Comparison of ENCODE assay signal across 8 mouse cellular contexts in genomic region chr17:49614577-49615235, GRCm38 (mm10). TPM values are rescaled to one million over a fixed set of nuclear protein-coding genes. Genes with fewer than 3 reads are reported as not detected.
DNase-seq lines count a peak whose midpoint lies in the region; ATAC-seq and TF ChIP-seq lines count a peak whose summit lies in the region.

Gene Kif6, plus strand, starts transcription at chr17:49615136.

- TF ChIP-seq EP300 in stomach, postnatal 0 days (optimal IDR thresholded peaks at IDR 0.05) = no peak

- H3K27me3 ChIP-seq in erythroblast, embryonic 14.5 days (ENCODE audit: control insufficient read depth) = peaks cover 8% of the 10 kb centered on the region
- H3K27me3 ChIP-seq in heart, embryonic 11.5 days (ENCODE audit: control insufficient read depth, insufficient read depth, low read length) = no peaks in the 10 kb centered on the region
- H3K27me3 ChIP-seq in kidney, embryonic 14.5 days (ENCODE audit: control insufficient read depth, insufficient read depth, low read length) = no peaks in the 10 kb centered on the region
- H3K27me3 ChIP-seq in limb, embryonic 12.5 days = no peaks in the 10 kb centered on the region
- no peaks in the 10 kb centered on the region for H3K27me3 ChIP-seq in midbrain, embryonic 15.5 days (replicated peaks)
- H3K27me3 ChIP-seq in stomach, postnatal 0 days (ENCODE audit: control insufficient read depth, insufficient read depth, low read length) = no peaks in the 10 kb centered on the region

- H3K36me3 ChIP-seq in erythroblast, embryonic 14.5 days (ENCODE audit: control insufficient read depth) = no peaks in the 10 kb centered on the region
- H3K36me3 ChIP-seq in heart, embryonic 11.5 days (ENCODE audit: control insufficient read depth, insufficient read depth, low read length) = no peaks in the 10 kb centered on the region
- H3K36me3 ChIP-seq in kidney, embryonic 14.5 days (ENCODE audit: control insufficient read depth, insufficient read depth, low read length) = no peaks in the 10 kb centered on the region
- no peaks in the 10 kb centered on the region for H3K36me3 ChIP-seq in limb, embryonic 12.5 days
- no peaks in the 10 kb centered on the region for H3K36me3 ChIP-seq in midbrain, embryonic 15.5 days (replicated peaks)
- no peaks in the 10 kb centered on the region for H3K36me3 ChIP-seq in stomach, postnatal 0 days (ENCODE audit: control insufficient read depth, insufficient read depth, low read length)

- H3K27ac ChIP-seq in heart, embryonic 11.5 days (ENCODE audit: low read depth, low read length) = no peak within 1 kb of the TSS
- no peak within 1 kb of the TSS for H3K27ac ChIP-seq in kidney, embryonic 14.5 days (ENCODE audit: low read depth, low read length)
- no peak within 1 kb of the TSS for H3K27ac ChIP-seq in limb, embryonic 12.5 days
- H3K27ac ChIP-seq in midbrain, embryonic 15.5 days = peak within 1 kb of the TSS; percentile 50; the same call in 1 of the 2 replicates
- H3K27ac ChIP-seq in stomach, postnatal 0 days (replicated peaks) = peak within 1 kb of the TSS; percentile 63; the same call in 1 of the 2 replicates

- DNase-seq in fibroblast of lung, adult 2 months (ENCODE audit: low read depth) = peak; percentile 69
- peak; percentile 77 for DNase-seq in stomach, postnatal 0 days (ENCODE audit: low spot score)

- H3K9me3 ChIP-seq in erythroblast, embryonic 14.5 days (ENCODE audit: control insufficient read depth, low read length) = no peaks in the 10 kb centered on the region
- H3K9me3 ChIP-seq in heart, embryonic 11.5 days (replicated peaks; ENCODE audit: control insufficient read depth, low read length) = no peaks in the 10 kb centered on the region
- no peaks in the 10 kb centered on the region for H3K9me3 ChIP-seq in kidney, embryonic 14.5 days (ENCODE audit: control insufficient read depth, low read length)
- H3K9me3 ChIP-seq in limb, embryonic 12.5 days = no peaks in the 10 kb centered on the region
- no peaks in the 10 kb centered on the region for H3K9me3 ChIP-seq in midbrain, embryonic 15.5 days
- no peaks in the 10 kb centered on the region for H3K9me3 ChIP-seq in stomach, postnatal 0 days (ENCODE audit: control insufficient read depth, low read length)

- H3K4me3 ChIP-seq in erythroblast, embryonic 14.5 days (replicated peaks) = peak within 1 kb of the TSS; percentile 48
- peak within 1 kb of the TSS; percentile 52 for H3K4me3 ChIP-seq in heart, embryonic 11.5 days (ENCODE audit: low read depth, low read length)
- peak within 1 kb of the TSS; percentile 61 for H3K4me3 ChIP-seq in kidney, embryonic 14.5 days (ENCODE audit: low read length)
- peak within 1 kb of the TSS; percentile 67 for H3K4me3 ChIP-seq in limb, embryonic 12.5 days (replicated peaks)
- peak within 1 kb of the TSS; percentile 63 for H3K4me3 ChIP-seq in midbrain, embryonic 15.5 days
- peak within 1 kb of the TSS; percentile 48 for H3K4me3 ChIP-seq in stomach, postnatal 0 days (ENCODE audit: low read depth, low read length)

- no peak for ATAC-seq in erythroblast, adult 5-6 weeks (replicated peaks; ENCODE audit: low FRiP score, poor library complexity, severe bottlenecking)
- ATAC-seq in heart, embryonic 11.5 days (replicated peaks; ENCODE audit: insufficient number of reproducible peaks, low FRiP score, low TSS enrichment) = peak; percentile 89
- peak; percentile 97 for ATAC-seq in kidney, embryonic 14.5 days (ENCODE audit: low FRiP score, low TSS enrichment)
- peak; percentile 94 for ATAC-seq in limb, embryonic 12.5 days (ENCODE audit: insufficient number of reproducible peaks, insufficient read depth, low FRiP score, low TSS enrichment, low read depth)
- peak; percentile 99 for ATAC-seq in midbrain, embryonic 15.5 days (replicated peaks)
- peak; percentile 94 for ATAC-seq in stomach, postnatal 0 days (ENCODE audit: low FRiP score, low TSS enrichment)

- no peaks in the 10 kb centered on the region; the same call in 1 of the 2 replicates for H3K4me1 ChIP-seq in erythroblast, embryonic 14.5 days (ENCODE audit: control insufficient read depth)
- H3K4me1 ChIP-seq in heart, embryonic 11.5 days (ENCODE audit: control insufficient read depth, insufficient read depth, low read length) = no peaks in the 10 kb centered on the region; the same call in 1 of the 2 replicates
- H3K4me1 ChIP-seq in kidney, embryonic 14.5 days (ENCODE audit: control insufficient read depth, insufficient read depth, low read length) = no peaks in the 10 kb centered on the region
- H3K4me1 ChIP-seq in limb, embryonic 12.5 days (replicated peaks) = peaks cover 11% of the 10 kb centered on the region; the same call in 1 of the 2 replicates
- H3K4me1 ChIP-seq in midbrain, embryonic 15.5 days = peaks cover 12% of the 10 kb centered on the region
- 0 out of 2 replicates have a peak, but pooled peaks cover 2% of the 10 kb centered on the region for H3K4me1 ChIP-seq in stomach, postnatal 0 days (replicated peaks; ENCODE audit: control insufficient read depth, insufficient read depth)

- H3K4me2 ChIP-seq in heart, embryonic 11.5 days = peak within 1 kb of the TSS; percentile 80
- peak within 1 kb of the TSS; percentile 67 for H3K4me2 ChIP-seq in kidney, embryonic 14.5 days (replicated peaks; ENCODE audit: low read depth, low read length)
- H3K4me2 ChIP-seq in limb, embryonic 12.5 days = peak within 1 kb of the TSS; percentile 90
- H3K4me2 ChIP-seq in midbrain, embryonic 15.5 days = peak within 1 kb of the TSS; percentile 96
- peak within 1 kb of the TSS; percentile 96 for H3K4me2 ChIP-seq in stomach, postnatal 0 days (replicated peaks; ENCODE audit: low read depth)

- peak within 1 kb of the TSS; percentile 29 for H3K9ac ChIP-seq in heart, embryonic 11.5 days (ENCODE audit: low read depth, low read length)
- peak within 1 kb of the TSS; percentile 48 for H3K9ac ChIP-seq in kidney, embryonic 14.5 days (ENCODE audit: low read depth, low read length)
- H3K9ac ChIP-seq in limb, embryonic 12.5 days (replicated peaks) = peak within 1 kb of the TSS; percentile 70
- peak within 1 kb of the TSS; percentile 45 for H3K9ac ChIP-seq in midbrain, embryonic 15.5 days
- peak within 1 kb of the TSS; percentile 59 for H3K9ac ChIP-seq in stomach, postnatal 0 days (ENCODE audit: low read length)

- TF ChIP-seq CTCF in stomach, postnatal 0 days (IDR thresholded peaks at IDR 0.05; ENCODE audit: low read depth) = no peak

- WGBS in heart, embryonic 11.5 days (ENCODE audit: insufficient replicate concordance) = 2% methylated on average over 27 of the region's 27 CpGs
- WGBS in kidney, embryonic 14.5 days = 3% methylated on average over 27 of the region's 27 CpGs
- 3% methylated on average over 27 of the region's 27 CpGs for WGBS in limb, embryonic 12.5 days
- WGBS in midbrain, embryonic 15.5 days = 2% methylated on average over 27 of the region's 27 CpGs
- 1% methylated on average over 27 of the region's 27 CpGs for WGBS in stomach, postnatal 0 days

RNA-seq across cellular contexts. Expression of gene Kif6, which starts in this region (rescaled TPM):
- not detected in 2 replicates for polyA plus RNA-seq in erythroblast, embryonic 14.5 days (2012)
- not detected in 2 replicates for total RNA-seq in erythroblast, adult 5-6 weeks (2015; ENCODE audit: low replicate concordance)
- total RNA-seq in erythroblast, adult 5-6 weeks (2017; ENCODE audit: low replicate concordance) = not detected in 2 replicates
- polyA plus RNA-seq in heart, embryonic 11.5 days (2014; fragmentation: Nextera tagmentation; extraction: Ambion mirVana) = 1.9 and 2.1 TPM in 2 replicates
- polyA plus RNA-seq in kidney, embryonic 14.5 days (2014; fragmentation: Nextera tagmentation; extraction: Ambion mirVana) = 1.7 and 2.0 TPM in 2 replicates
- polyA plus RNA-seq in limb, embryonic 12.5 days (2016; fragmentation: Nextera tagmentation; extraction: Ambion mirVana) = 3.0 and 4.7 TPM in 2 replicates
- polyA plus RNA-seq in midbrain, embryonic 15.5 days (2015; fragmentation: Nextera tagmentation; extraction: Ambion mirVana) = 2.3 and 2.8 TPM in 2 replicates
- 0.42 and 0.85 TPM in 2 replicates for polyA plus RNA-seq in stomach, postnatal 0 days (2015; fragmentation: Nextera tagmentation; extraction: Ambion mirVana)

Comparison
In these comparisons a context has a peak if more than half of its experiments do, and no peak if none do; other contexts are left out.
1. Peak in DNase-seq, ATAC-seq, H3K4me3 ChIP-seq, H3K27ac ChIP-seq, H3K9ac ChIP-seq and H3K4me2 ChIP-seq in stomach, postnatal 0 days; RNA of the gene not detected or under 1 TPM.